Mouse (Mus musculus) liver, adult 2 months (tissue): ENCODE data around the gene Fam129a.

Experiments used
- CTCF ChIP-seq: fragments of 200-500 bp; IDR thresholded peaks from 2 replicates; pipeline ENCODE4 v1.5.1; 2011; ENCODE audit warnings: low read depth, low read length, control low read depth
- POLR2A ChIP-seq: fragments of 200-500 bp; IDR thresholded peaks from 2 replicates; pipeline ENCODE4 v1.6.1; 2011; ENCODE audit warnings: low read length, control low read depth; ENCODE audit not compliant: insufficient read depth; ENCODE audit errors: extremely low read depth

- TF ChIP-seq CTCF (no peak), POLR2A (no peak)
Observed at GRCm38 (mm10) chr1:151627141-151627540, 56.2 kb downstream of the Fam129a start.
